Comparison of ENCODE assay signal across 7 mouse cellular contexts in the genomic region with DNA sequence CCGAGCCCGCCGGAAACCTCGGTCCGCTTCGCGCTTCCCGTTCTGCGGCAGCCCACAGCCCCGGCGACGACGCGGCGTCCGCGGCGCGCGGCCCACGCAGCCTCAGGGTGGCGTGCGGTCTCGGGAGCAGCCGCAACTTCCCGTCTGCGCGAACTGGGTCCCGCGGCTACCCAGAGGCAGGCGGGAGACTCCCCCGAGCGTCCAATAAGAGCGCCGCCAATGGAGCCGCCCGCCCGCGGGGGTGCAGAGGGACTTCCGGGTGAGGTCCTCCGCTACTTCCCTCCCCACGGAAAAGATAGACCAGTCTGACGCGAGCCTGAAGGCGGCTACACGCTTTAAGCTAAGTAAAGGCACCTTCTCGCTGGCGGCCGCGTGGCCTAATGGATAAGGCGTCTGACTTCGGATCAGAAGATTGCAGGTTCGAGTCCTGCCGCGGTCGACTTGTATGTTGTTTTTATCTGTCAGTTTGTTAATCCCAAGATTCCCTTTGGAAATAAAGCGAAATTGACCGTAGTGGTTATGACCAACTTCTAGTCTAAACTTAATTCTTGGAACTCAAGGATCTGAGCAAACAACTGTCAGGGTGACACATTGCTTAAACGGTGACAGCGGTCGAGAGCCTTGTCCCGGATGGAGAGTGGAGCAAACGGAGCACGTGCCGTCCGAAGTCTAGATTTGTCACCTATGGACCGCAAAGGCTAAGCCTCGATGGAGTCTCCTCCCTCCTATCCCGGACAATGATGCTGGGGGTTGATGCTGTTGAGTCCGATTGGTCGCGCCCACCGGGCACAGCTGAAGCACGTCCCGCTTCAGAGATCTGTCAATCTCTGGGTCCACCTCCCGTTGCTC. TPM values are rescaled to one million over a fixed set of nuclear protein-coding genes. Genes with fewer than 3 reads are reported as not detected.
DNase-seq lines count a peak whose midpoint lies in the region; ATAC-seq and TF ChIP-seq lines count a peak whose summit lies in the region.

TSS of gene Polg (minus strand) at position 310 of the 849 bp plus-strand sequence.

- TF ChIP-seq CTCF in intestine, postnatal 0 days (IDR thresholded peaks at IDR 0.05; ENCODE audit: low read depth), result peak; percentile 42; the same call in 1 of the 2 replicates
- no peak for TF ChIP-seq CTCF in small intestine, adult 2 months (IDR thresholded peaks at IDR 0.05; ENCODE audit: extremely low read depth, insufficient read length, insufficient replicate concordance, low read depth, low read length)

- ATAC-seq in intestine, postnatal 0 days, result peak; percentile 94
- ATAC-seq in midbrain, embryonic 12.5 days (ENCODE audit: low FRiP score, low read depth), result peak; percentile 96

- peak; percentile 100 for DNase-seq in adrenal gland, postnatal 10 days
- peak; percentile 99 for DNase-seq in embryonic facial prominence, embryonic 10.5 days (ENCODE audit: low spot score)
- peak; percentile 79 for DNase-seq in gonadal fat pad, adult 2 months (ENCODE audit: low read depth)
- peak; percentile 98 for DNase-seq in left cerebral cortex, postnatal 4 days

- peaks cover 27% of the 10 kb centered on the region for H3K36me3 ChIP-seq in embryonic facial prominence, embryonic 10.5 days (replicated peaks)
- H3K36me3 ChIP-seq in intestine, postnatal 0 days (ENCODE audit: control insufficient read depth, insufficient read depth), result peaks cover 4% of the 10 kb centered on the region
- peaks cover 13% of the 10 kb centered on the region for H3K36me3 ChIP-seq in midbrain, embryonic 12.5 days
- peaks cover 12% of the 10 kb centered on the region for H3K36me3 ChIP-seq in small intestine, adult 2 months (ENCODE audit: control insufficient read depth, insufficient read depth, low read length)

- peak within 1 kb of the TSS; percentile 93 for H3K9ac ChIP-seq in intestine, postnatal 0 days (ENCODE audit: low read depth, low read length)
- H3K9ac ChIP-seq in midbrain, embryonic 12.5 days (replicated peaks), result peak within 1 kb of the TSS; percentile 83

- WGBS in embryonic facial prominence, embryonic 10.5 days, result under 1% methylated on average over 76 of the region's 76 CpGs
- WGBS in intestine, postnatal 0 days, result under 1% methylated on average over 76 of the region's 76 CpGs
- WGBS in midbrain, embryonic 12.5 days, result under 1% methylated on average over 76 of the region's 76 CpGs
- under 1% methylated on average over 76 of the region's 76 CpGs for WGBS in small intestine, adult 2 months

- no peaks in the 10 kb centered on the region for H3K9me3 ChIP-seq in embryonic facial prominence, embryonic 10.5 days
- H3K9me3 ChIP-seq in intestine, postnatal 0 days (ENCODE audit: control insufficient read depth), result no peaks in the 10 kb centered on the region
- H3K9me3 ChIP-seq in midbrain, embryonic 12.5 days, result no peaks in the 10 kb centered on the region

- peaks cover 25% of the 10 kb centered on the region for H3K27me3 ChIP-seq in embryonic facial prominence, embryonic 10.5 days (replicated peaks; ENCODE audit: low read depth, poor library complexity, severe bottlenecking)
- H3K27me3 ChIP-seq in intestine, postnatal 0 days (replicated peaks; ENCODE audit: control insufficient read depth, insufficient read depth, low read length), result no peaks in the 10 kb centered on the region
- H3K27me3 ChIP-seq in midbrain, embryonic 12.5 days, result peaks cover 33% of the 10 kb centered on the region
- H3K27me3 ChIP-seq in small intestine, adult 2 months (ENCODE audit: control insufficient read depth, insufficient read depth, low read length), result no peaks in the 10 kb centered on the region

- peak within 1 kb of the TSS; percentile 84 for H3K4me2 ChIP-seq in intestine, postnatal 0 days (replicated peaks; ENCODE audit: low read depth)
- peak within 1 kb of the TSS; percentile 64 for H3K4me2 ChIP-seq in midbrain, embryonic 12.5 days (replicated peaks)

- peak within 1 kb of the TSS; percentile 91 for H3K27ac ChIP-seq in embryonic facial prominence, embryonic 10.5 days (replicated peaks)
- H3K27ac ChIP-seq in intestine, postnatal 0 days (ENCODE audit: low read depth, low read length), result peak within 1 kb of the TSS; percentile 97
- H3K27ac ChIP-seq in midbrain, embryonic 12.5 days (replicated peaks), result peak within 1 kb of the TSS; percentile 82
- H3K27ac ChIP-seq in small intestine, adult 2 months (ENCODE audit: insufficient read depth, low read depth, low read length), result peak within 1 kb of the TSS; percentile 72

- intact Hi-C loops in left cerebral cortex, postnatal 4 days (cut with DNase I), result no loop called here

- peaks cover 54% of the 10 kb centered on the region for H3K4me1 ChIP-seq in embryonic facial prominence, embryonic 10.5 days
- H3K4me1 ChIP-seq in intestine, postnatal 0 days (replicated peaks; ENCODE audit: control insufficient read depth, insufficient read depth, low read length), result 0 out of 2 replicates have a peak, but pooled peaks cover 5% of the 10 kb centered on the region
- H3K4me1 ChIP-seq in midbrain, embryonic 12.5 days, result peaks cover 39% of the 10 kb centered on the region
- peaks cover 10% of the 10 kb centered on the region for H3K4me1 ChIP-seq in small intestine, adult 2 months (ENCODE audit: control insufficient read depth, insufficient read depth, insufficient read length, low read length)

- peak within 1 kb of the TSS; percentile 97 for H3K4me3 ChIP-seq in embryonic facial prominence, embryonic 10.5 days
- peak within 1 kb of the TSS; percentile 89 for H3K4me3 ChIP-seq in intestine, postnatal 0 days (ENCODE audit: low read depth, low read length)
- peak within 1 kb of the TSS; percentile 91 for H3K4me3 ChIP-seq in midbrain, embryonic 12.5 days
- peak within 1 kb of the TSS; percentile 97 for H3K4me3 ChIP-seq in small intestine, adult 2 months (ENCODE audit: low read depth, low read length)

- peak; percentile 65; the same call in 1 of the 2 replicates for TF ChIP-seq POLR2A in small intestine, adult 2 months (IDR thresholded peaks at IDR 0.05; ENCODE audit: low read depth, low read length)

RNA-seq across cellular contexts. Expression of gene Polg, which starts in this region (rescaled TPM):
- 10 to 100 TPM; 78.9 to 83.1 TPM for total RNA-seq in adrenal gland, postnatal 10 days (2021)
- polyA plus RNA-seq in embryonic facial prominence, embryonic 10.5 days (2016; fragmentation: Nextera tagmentation; extraction: Ambion mirVana), result 33.4 and 37.8 TPM in 2 replicates
- polyA plus RNA-seq in gonadal fat pad, adult 2 months (2012; rRNA removed), result 40.7 and 50.3 TPM in 2 replicates
- 34.6 and 43.2 TPM in 2 replicates for polyA plus RNA-seq in intestine, postnatal 0 days (2015; fragmentation: Nextera tagmentation; extraction: Ambion mirVana)
- 10 to 100 TPM; 75.8 to 80.6 TPM for total RNA-seq in left cerebral cortex, postnatal 4 days (2021)
- polyA plus RNA-seq in midbrain, embryonic 12.5 days (2016; fragmentation: Nextera tagmentation; extraction: Ambion mirVana), result 41.2 and 44.5 TPM in 2 replicates
- 18.5 and 24.3 TPM in 2 replicates for polyA plus RNA-seq in small intestine, adult 2 months (2012; rRNA removed)

Comparison
In these comparisons a context has a peak if more than half of its experiments do, and no peak if none do; other contexts are left out.
1. Peak in every context shown above with its lines: DNase-seq, ATAC-seq, H3K4me3 ChIP-seq and H3K27ac ChIP-seq.